Mouse (Mus musculus) brain, embryonic 18.5 days (tissue): ENCODE measurements at regions not wholly inside any gene's neighbourhood (a gene's known extent, or its start where the extent isn't known, plus 50 kb on each side); places are given as distances from the start of the nearest gene placed in this dataset.

Source experiments
- DNase-seq: peaks from one replicate; pipeline ENCODE4 v3.0.0-alpha.2; 2012; ENCODE audit warnings: low read depth, low spot score

- no peak for DNase-seq
Measured at GRCm38 (mm10) chr8:8392303-8392702, 268.7 kb downstream of the Efnb2 start.

- DNase-seq = no peak
Measured at GRCm38 (mm10) chr8:8391321-8391720, 269.7 kb downstream of the Efnb2 start.

- DNase-seq = no peak
Measured at GRCm38 (mm10) chr8:8378248-8378647, 282.8 kb downstream of the Efnb2 start.

- no peak for DNase-seq
Measured at GRCm38 (mm10) chr8:8376791-8377190, 284.3 kb downstream of the Efnb2 start.

- no peak for DNase-seq
Measured at GRCm38 (mm10) chr8:8376379-8376778, 284.7 kb downstream of the Efnb2 start.

- no peak for DNase-seq
Measured at GRCm38 (mm10) chr8:8367282-8367871, 293.7 kb downstream of the Efnb2 start.

- DNase-seq = no peak
Measured at GRCm38 (mm10) chr8:8361941-8362537, 299.0 kb downstream of the Efnb2 start.

GRCm38 (mm10) chr8:8360586-8360985 lies 300.5 kb downstream of the Efnb2 start:
- DNase-seq = no peak

GRCm38 (mm10) chr8:8354977-8355376 lies 306.1 kb downstream of the Efnb2 start:
- DNase-seq = no peak

- no peak for DNase-seq
Measured at GRCm38 (mm10) chr8:8344661-8345060, 316.4 kb downstream of the Efnb2 start.

- DNase-seq = no peak
Measured at GRCm38 (mm10) chr8:8335256-8335972, 325.6 kb downstream of the Efnb2 start.

GRCm38 (mm10) chr8:8334515-8334914 lies 326.5 kb downstream of the Efnb2 start:
- DNase-seq = no peak

- DNase-seq = no peak
Measured at GRCm38 (mm10) chr8:8331249-8331648, 329.8 kb downstream of the Efnb2 start.

GRCm38 (mm10) chr8:8328010-8328666 lies 332.9 kb downstream of the Efnb2 start:
- DNase-seq = no peak

GRCm38 (mm10) chr8:8326066-8326834 lies 334.8 kb downstream of the Efnb2 start:
- DNase-seq = no peak

- DNase-seq = no peak
Measured at GRCm38 (mm10) chr8:8325420-8325819, 335.6 kb downstream of the Efnb2 start.

GRCm38 (mm10) chr8:8324520-8324919 lies 336.5 kb downstream of the Efnb2 start:
- DNase-seq = no peak

GRCm38 (mm10) chr8:8308253-8308652 lies 352.8 kb downstream of the Efnb2 start:
- no peak for DNase-seq

GRCm38 (mm10) chr8:8307487-8307886 lies 353.6 kb downstream of the Efnb2 start:
- DNase-seq = no peak

GRCm38 (mm10) chr8:8299965-8300767 lies 360.9 kb downstream of the Efnb2 start:
- DNase-seq = no peak
